Mouse (Mus musculus) MEL (cell line): ENCODE results near the gene Casp2.

Experiments
- CTCF ChIP-seq, 3 experiments: IDR thresholded peaks in 2 of 3; conservative IDR thresholded peaks in 1 of 3; 2 replicates each; pipeline ENCODE4 v1.5.1; 2011 to 2012; ENCODE audit warnings: low read length in 3 of 3, low read depth in 2 of 3, mild to moderate bottlenecking in 2 of 3, improper control_type of control experiment in 1 of 3, inconsistent platforms in 1 of 3, mixed read lengths in 1 of 3, moderate library complexity in 1 of 3; ENCODE audit not compliant: control insufficient read depth in 1 of 3, insufficient read depth in 1 of 3, poor library complexity in 1 of 3, severe bottlenecking in 1 of 3
- HCFC1 ChIP-seq: IDR thresholded peaks from 2 replicates; pipeline ENCODE4 v1.6.1; 2012; ENCODE audit warnings: low read depth, mild to moderate bottlenecking, inconsistent platforms, low read length, improper control_type of control experiment, moderate library complexity
- JUND ChIP-seq: IDR thresholded peaks from 2 replicates; pipeline ENCODE4 v1.6.1; 2011; ENCODE audit warnings: low read depth, mild to moderate bottlenecking, improper control_type of control experiment, low read length
- SMC3 ChIP-seq: IDR thresholded peaks from 2 replicates; pipeline ENCODE4 v1.6.1; 2011; ENCODE audit warnings: low read depth, low read length, improper control_type of control experiment

DNA sequence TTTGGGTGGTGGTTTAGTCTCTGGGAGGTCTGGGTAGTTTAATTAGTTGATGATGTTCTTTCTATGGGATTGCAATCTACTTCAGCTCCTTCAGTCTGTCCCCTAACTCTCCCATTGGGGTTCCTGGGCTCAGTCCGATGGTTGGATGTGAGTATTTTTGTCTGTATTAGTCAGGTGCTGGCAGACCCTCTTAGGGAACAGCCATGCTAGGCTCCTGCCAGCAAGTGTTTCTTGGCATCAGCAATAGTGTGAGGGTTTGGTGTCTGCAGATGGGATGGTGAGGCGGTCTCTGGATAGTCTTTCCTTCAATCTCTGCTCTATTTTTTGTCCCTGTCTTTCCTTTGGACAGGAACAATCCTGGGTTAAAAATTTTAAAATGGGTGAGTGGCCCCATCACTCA, 11.7 kb upstream of the Casp2 start:
- TF ChIP-seq JUND = no peak
- no peak for TF ChIP-seq SMC3
- TF ChIP-seq CTCF (IDR thresholded peaks at IDR 0.05 in 2 of 3, conservative IDR thresholded peaks at IDR 0.05 in 1 of 3; ENCODE audit: control insufficient read depth in 1 of 3, insufficient read depth in 1 of 3, low read depth in 2 of 3, low read length in 3 of 3, poor library complexity in 1 of 3, severe bottlenecking in 1 of 3) = no peak
- TF ChIP-seq HCFC1 = no peak
